Mouse (Mus musculus): Measurements from ENCODE around the gene Mamstr.
"Not testable (repeated sequence)": the region's sequence is repeated elsewhere in the genome, so short reads cannot be mapped to it uniquely, and the experiment has no call there.

Gene Mamstr

DNA sequence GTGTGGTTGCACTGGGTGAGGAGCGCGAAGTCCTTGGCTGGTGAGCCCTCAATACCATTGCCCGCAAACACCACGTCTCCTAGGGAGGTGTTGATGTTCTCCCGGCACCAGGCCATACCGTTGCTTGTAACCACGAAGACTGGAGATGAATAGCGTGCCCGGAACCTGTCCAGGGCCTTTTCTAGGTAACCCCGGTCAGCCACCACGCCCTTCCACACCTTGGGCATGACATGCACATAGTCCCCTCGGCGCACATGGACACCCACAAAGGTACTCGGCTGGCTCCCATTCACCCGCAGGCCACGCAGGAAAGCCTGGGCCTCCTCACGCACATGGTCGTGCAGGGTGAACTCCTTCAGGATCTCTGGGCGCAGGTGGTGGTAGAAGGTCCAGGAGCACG lies 10.7 kb downstream of the Mamstr start:
- DNase-seq (ENCODE audit: low spot score), result not testable (repeated sequence)

DNA sequence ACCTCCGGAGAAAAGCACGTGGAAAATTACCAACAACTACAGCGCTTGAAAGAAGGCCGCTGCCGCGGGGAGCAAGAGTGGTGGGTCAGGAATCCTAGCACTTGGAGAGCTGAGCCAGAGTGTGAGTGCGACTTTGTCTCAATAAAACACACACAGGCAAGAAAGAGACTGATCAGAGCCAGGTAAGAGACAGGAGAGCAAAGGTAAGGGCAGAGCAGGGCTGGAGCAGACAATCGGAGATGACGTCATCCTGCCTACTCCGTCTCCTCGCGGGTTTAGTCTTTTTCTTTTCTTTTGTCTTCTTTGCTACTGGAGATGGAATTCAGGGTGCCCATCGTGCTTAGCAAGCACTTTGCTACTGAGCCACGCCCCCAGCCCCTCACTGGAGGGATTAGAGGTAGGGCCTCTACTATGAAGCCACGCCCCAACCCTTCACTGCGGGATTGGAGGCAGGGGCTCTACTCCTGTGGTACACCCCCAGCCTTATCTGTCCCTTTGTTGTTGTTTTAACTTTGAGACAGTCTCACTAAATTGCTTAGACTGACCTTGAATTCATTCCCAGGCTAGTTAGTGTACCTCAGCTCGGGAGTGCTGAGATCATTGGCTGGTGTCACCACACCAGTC lies 14.8 kb downstream of the Mamstr start:
- DNase-seq (ENCODE audit: low spot score), result no peak

DNA sequence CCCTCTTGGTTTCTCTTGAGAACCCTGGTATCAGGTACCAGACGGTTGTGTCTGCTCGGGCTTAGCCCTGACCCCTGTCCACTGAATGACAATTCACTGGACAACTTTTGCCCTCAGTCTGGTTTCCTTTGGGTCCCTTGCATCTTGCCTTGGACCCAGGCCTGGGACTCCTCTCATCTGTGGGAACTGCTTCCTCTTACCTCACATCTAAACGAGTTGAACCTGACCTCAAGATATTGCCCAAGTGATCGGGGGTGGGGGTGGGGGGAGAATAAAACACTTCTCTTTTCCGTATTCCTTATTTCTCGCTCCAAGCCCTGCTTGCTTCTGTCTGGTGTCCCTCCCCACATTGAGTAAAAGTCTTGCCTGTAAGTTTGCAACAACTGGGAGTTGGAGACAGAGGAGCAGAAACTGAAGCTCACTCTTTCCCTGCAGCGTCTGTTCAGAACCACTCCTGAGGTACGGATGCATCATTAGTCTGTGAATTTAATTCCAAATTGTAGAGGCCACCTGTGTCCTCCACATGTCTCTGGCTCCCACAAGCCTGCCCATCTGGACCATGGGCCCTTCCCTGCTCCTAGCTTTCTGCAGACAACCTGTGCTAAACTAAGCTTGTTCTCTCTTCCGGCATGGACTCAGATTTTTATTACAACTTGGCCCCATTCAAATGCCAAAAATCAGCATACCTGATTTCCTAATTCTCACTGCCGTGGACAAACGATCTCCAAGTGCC lies 21.1 kb downstream of the Mamstr start:
- no peak for DNase-seq (ENCODE audit: low spot score)

DNA sequence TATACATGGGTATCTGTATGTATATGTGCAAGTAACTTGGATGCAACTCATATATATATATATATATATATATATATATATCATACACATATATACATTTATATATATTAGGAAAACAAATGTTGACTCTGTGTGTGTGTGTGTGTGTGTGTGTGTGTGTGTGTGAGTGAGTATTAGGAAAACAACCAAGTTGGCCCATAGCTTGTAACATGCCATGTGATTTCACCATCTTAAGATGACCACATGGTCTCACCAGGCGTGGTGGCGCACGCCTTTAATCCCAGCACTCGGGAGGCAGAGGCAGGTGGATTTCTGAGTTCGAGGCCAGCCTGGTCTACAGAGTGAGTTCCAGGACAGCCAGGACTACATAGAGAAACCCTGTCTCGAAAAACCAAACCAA lies 21.9 kb downstream of the Mamstr start:
- DNase-seq (ENCODE audit: low spot score), result not testable (repeated sequence)

DNA sequence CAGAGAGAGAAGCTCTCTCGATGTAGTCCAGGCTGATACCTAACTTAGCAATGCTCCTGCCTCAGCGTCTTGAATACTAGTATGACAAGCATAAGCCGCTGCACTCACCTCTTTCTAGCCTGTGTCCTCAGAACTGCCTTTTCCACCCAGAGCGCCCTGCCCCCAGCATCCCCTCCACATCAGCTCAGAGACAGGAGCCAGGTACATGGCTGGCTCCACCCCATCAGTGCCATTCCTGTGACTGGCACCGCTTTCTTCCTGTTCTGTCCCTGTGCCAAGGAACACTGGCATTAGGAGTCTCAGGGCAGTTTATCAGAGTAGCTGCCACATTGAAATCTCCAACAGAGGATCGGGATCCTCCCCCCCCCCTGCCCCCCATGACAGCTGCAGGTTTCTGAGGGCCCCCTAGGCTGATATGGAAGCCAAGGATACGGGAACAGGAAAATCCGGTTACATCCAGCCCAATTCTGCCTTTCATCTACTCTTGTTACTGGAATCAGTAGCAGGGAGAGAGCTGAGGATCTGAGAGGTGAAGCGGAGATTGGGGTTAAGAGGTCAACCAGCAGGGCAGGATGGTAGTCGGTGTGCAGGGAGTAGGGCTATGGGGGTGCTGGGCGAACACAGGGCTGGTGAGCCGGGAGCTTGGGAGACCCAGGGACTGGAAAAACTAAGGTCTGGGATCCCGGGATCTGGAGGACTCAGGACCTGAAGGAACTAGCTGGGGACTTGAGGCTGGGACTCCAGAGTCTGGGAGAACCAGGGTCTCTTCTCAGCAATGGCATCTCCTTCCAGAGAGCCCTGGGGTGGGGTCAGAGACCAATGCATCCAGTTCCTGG lies 25.7 kb downstream of the Mamstr start:
- no peak for DNase-seq (ENCODE audit: low spot score)

DNA sequence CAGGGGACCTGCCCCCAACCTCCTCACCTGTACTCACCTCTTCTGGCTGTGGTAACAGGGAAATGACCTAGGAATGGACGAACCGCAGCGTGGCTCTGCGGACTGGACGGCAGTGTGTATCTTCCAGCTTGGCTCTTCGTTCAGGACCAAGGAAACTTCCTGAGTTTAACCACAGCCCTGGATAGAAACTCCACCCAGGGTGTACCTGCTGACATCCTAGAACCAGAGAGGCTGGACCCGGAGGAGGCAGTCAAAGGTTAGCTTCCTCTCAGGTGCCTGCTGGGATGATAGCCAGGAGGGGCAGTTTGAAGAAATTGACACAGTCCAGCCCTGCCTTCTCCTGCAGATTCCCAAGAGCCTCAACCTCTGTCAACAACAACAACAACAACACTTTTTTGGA lies 26.4 kb downstream of the Mamstr start, which contains the start of gene Fut2:
TSS of gene Fut2 (minus strand) at position 234 of the 400 bp plus-strand sequence.
- DNase-seq (ENCODE audit: low spot score), result no peak

DNA sequence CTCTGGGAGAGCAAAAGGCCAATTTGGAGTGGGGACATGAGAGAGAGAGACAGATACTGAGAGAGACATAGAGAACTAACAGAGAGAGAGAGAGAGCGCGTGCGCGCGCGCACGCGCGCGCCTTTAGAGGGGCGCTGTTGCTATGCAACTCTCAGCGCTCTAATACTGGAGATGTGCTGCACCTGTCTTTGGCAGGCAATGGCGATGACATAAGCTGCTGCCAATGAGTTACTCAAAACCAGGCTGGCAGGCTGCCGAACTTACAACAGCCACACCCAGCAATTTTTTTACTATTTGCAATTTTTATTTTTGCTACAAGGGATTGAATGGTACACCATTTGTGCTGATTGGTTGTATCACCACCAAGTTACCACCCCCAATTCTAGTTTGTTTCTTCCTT lies 28.0 kb downstream of the Mamstr start:
- DNase-seq (ENCODE audit: low spot score), result no peak

DNA sequence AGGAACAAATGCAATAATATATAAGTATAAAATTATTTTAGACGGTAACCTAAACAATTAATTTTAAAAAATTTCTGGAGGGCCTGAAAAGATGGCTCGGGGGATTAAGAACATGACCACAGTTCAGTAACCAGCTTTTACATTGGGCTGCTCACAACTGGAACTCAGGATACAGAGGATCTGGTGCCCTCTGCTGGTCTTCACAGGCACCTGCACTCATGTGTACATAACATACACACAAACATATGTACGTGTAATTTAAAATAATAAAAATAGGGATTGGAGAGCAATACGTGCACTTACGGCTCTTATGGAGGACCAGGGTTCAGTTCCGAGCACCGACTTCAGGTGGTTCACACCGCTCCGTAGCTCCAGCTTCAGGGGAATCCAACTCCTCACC lies 29.1 kb downstream of the Mamstr start:
- DNase-seq (ENCODE audit: low spot score), result no peak

DNA sequence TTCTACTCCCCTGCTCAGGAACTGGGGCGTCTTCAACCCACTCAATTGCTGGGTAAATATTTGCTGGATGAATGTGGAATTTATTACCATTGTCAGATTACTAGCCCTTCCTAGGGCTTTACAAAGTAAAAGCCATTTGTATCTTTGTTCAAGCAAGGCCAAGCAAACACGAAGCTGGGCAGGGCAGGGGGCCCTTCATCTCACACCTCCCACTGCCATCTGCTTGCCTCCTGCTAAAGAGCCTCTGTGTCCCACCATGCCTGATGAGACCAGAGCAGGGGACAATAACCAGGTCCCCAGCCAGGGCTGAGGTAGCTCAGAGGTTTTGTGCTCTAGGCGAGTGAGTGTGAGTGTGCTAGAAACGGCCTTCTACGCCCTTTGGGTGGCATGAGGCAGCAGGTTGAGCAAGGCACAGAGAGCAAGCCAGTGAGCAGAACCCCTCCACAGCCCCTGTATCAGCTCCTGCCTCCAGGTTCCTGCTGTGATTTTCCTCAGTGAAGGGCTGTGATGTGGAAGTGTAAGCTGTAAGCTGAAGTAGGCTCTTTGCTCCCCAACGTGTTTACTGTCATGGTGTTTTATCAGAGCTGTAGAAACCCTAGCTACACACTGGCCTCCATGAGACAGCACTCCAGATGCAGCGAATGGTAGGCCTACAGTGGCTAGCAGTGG lies 38.0 kb downstream of the Mamstr start:
- DNase-seq (ENCODE audit: low spot score), result no peak

DNA sequence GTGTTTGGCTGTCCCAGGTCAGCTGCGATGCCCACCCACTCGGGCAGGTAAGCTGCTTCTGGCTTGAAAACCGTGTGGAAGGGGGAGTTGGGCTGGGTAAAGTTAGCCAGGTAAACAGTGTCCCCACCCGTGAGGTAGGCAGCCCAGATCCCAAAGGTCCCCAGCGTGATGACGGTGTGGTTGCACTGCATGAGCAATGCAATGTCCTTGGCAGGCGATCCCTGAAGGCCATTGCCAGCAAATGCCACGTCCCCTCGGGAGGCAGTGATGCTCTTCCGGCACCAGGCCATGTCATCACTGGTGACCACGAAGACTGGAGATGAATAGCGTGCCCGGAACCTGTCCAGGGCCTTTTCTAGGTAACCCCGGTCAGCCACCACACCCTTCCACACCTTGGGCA lies 38.7 kb downstream of the Mamstr start:
- no peak for DNase-seq (ENCODE audit: low spot score)

DNA sequence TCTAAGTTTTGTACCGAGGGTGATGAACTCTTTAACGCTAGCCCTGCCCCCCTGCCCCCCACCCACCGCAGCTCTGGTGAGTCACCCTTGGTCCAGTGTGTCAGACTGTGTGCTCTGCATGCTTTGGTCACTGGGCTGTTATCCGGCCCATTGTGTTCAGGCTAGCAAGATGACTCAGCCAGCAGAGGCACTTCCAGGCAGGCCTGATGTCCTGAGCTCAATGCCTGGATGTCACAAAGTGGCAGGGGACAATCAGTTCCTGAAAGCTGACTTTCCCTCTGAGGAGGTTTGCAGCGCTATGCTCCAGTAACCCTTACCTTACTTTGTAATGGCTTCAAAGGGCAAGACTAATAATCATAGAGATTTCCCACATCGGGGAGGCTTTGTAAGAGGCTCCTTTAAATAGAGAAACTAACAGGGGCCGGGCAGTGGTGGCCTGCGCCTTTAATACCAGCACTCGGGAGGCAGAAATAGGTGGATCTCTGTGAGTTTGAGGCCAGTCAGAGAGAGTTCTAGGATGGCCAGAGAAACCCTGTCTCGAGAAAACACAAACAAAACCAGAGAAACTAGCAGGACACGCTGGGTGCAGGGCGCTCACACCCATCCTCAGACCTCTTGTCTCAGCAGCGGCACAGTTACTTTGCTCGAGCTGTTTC lies 40.3 kb downstream of the Mamstr start:
- no peak for DNase-seq (ENCODE audit: low spot score)

DNA sequence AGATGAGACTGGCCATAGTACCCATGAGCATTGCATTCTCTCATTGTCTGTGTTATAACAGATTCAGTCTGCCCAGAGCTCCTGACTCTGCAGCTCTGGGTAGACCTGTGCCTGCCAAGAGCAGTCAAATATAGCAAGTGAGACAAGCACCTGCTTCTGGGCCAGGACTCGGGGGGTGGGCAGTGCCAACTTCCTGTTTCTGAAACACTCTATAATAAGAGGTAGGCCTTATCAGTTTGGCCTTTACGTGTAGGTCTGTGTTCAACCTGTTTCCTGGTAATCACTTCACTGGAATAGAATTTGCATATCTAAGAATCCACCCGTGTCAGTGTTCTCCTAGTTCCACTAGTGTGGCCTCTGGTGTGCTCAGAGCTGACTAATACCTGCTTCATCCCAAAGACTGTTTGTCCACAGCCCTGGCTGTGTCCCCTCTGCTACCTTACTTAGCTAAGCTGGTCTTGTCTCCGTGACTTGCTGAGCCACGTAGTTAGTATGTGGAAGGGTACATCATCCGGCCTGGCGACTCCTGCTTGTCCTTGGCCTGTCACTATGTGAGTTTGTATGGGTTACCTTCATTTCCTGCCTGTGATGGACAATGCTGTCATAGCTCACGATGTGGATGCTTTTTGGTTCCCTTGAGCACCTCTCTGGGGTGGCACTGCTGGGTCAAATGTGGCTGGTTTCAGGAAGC lies 41.4 kb downstream of the Mamstr start:
- no peak for DNase-seq (ENCODE audit: low spot score)

DNA sequence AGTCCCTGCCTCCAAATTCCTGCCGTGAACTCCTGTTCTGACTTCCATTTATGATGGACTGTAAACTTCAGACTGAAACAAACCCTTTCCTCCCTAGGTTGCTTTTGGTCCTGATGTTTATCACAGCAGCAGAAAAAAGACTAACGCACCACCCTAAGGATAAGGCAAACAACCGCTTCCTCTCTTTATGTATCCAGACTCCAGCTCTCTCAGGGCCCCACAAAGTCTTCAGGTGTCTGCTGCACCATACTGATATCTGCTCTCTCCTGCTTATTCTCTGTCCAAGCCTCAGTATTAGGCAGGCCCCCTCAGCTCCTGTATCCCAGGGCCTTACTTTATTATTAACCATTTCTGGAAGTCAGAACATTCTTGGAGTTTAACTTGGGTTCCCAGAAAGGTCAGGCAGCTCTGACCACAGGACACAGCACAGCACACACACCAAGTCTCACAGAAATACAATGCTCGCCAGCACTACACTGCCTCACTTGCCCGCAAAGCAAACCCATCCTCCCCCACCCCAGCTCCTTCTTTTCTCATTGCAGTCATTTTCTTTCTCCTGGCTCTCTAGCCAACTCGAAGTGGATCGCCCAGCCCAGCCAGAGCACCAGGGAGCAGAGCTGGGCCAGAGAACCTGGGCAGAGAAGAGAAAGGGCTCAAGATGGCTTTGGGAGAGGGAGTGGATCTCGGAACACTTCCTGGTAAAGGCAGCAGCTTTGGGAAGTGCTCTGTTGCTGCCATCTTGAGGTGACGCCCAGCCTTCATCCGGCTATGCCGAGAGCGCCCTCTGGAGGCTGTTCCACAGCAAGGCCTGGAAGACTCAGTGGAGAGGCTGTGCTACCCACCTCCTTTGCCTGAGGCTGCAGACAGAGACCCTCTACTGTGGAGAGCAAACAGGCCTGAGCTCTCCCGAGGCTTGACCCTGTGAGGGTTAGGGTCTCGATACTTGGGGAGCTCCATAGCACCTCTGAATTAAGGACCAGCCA lies 42.7 kb downstream of the Mamstr start:
- DNase-seq (ENCODE audit: low spot score), result peak; percentile 89

DNA sequence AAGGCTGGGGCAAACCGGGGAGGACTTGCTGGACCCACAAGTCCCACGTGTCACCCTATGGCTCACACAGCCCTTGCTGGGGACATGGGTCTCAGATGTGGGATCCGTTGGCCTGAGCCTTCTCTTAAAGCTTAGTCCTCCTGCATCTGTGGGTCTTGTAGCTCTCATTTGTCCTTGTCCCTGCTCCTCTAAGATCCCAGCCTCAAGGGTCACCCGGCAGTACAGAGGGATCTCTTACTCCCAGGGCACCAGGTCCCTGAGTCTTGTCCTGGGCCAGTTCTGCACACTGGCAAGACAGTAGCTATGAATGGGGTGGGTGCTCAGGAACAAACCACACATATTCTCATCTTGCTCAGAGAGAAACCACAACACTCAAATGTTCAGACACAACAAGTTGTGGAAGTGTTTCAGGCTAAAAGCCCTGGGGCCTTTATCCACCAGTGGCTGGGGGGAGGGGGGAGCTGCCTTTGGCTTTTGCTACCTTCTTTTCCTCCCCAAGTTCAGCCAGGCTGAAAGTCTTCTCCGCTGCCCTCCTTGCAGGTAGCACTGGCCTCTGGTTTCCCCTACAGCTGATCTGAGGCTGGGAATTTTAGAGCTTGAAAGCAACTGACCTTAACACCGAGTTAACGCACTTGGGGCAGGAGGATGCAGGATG lies 43.7 kb downstream of the Mamstr start, which contains the start of gene Ntn5:
TSS of gene Ntn5 (plus strand) at position 627 of the 655 bp plus-strand sequence.
- no peak for DNase-seq (ENCODE audit: low spot score)

DNA sequence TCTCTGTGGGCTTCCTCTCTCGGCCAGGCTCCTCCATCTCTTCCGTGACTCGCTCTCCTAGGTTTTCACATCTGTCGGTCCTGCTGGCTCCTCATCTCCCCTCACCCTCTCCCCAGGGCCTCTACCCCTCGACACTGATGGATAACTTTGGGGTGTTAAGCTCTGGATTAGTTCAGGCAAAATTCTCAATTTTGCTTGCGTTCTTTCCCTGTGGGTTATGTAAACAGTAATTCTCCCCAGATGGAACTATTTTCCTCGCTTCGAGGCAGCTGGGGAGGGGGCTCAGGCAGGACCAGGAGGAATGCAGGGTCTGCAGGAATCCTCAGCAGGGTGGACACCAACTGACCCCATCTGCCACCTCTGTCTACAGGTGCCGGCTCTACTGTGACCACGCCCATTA lies 46.0 kb downstream of the Mamstr start:
- DNase-seq (ENCODE audit: low spot score), result no peak

DNA sequence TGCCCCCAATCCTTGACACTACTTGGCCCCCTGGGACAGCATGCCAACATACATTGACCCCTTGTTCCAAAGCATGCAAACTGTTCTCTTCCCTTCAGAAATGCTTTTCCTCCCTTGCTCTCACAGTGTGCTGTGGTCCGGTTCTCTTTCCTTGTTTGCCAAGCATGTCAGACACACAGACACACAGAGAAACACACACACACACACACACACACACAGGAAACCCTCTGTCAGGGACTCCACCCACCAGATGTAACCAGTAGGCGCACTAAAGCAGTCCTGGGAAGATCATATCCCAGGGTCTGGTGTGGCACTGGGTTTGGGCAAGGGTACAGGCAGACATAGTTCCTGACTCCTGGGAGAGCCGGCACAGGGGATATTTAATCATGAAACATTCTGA lies 47.1 kb downstream of the Mamstr start:
- no peak for DNase-seq (ENCODE audit: low spot score)

DNA sequence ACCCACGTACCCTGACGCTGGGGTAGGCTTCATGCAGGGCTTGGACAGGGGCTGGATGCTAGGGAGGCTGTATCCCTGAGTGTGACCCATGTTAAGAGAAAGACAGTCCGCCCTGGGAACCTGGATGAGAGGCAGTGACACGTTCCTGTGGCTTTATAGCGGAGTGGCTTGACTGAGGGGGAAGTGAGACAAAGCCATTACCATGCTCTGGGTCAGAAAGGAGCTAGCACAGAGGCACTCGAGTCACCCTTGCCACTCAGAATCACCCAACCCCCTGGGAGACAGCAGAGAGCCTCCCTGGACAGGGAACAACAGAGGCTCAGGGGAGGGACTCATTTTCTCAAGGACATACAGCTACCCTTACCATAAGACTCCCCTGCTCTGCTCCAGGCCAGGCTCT lies 49.3 kb downstream of the Mamstr start:
- no peak for DNase-seq (ENCODE audit: low spot score)

DNA sequence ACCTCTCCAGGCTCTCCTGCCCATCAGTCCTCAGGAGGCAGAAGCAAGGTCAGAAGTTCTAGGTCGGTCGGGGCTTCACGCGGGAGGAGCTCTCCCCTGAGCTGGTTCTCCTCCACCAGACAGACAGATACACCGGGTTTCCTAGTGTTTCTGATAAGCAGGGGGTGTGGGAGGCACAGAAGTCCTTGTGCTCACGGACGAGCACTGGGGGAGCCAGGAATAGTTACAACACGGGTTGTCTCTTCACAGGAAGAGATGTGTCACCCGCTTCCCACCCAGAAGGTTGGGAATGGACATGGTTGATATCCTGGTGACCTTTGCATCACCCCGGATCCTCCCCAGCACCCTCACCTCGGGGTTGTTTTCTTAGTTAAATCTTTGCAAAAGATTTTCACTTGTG lies 50.0 kb downstream of the Mamstr start:
- no peak for DNase-seq (ENCODE audit: low spot score)

DNA sequence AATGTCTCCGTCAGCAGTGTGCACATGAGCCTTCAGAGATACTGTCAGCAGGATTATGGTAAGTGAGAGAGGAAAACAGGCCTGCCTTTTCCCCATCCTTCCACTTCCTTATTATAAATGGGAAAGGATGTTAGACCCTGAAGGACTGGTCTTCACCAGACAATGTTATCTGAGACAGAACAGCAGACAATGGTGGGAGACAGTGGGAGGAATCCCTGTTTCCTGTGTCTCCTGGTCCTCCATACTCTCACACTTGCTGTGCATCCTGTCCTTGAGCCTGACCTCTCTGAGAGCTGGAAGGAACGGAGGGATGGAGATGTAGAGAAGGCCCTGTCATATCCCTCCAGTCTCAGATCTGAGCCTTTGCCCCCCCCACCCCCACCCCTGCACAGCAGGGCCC lies 52.6 kb downstream of the Mamstr start:
- DNase-seq (ENCODE audit: low spot score), result no peak

All from layer of hippocampus, adult 11-12 months (tissue).